Mouse (Mus musculus): ENCODE data around the gene Sptbn1.

GRCm38 (mm10) chr11:30182716-30183411 is 85.1 kb downstream of the Sptbn1 start:
- no peak for TF ChIP-seq CTCF (IDR thresholded peaks at IDR 0.05; ENCODE audit: extremely low read depth, insufficient read depth, insufficient read length, insufficient replicate concordance)
- TF ChIP-seq POLR2A (IDR thresholded peaks at IDR 0.05; ENCODE audit: low read depth, low read length) = no peak

Measured in spleen, adult 2 months (tissue).